Mouse (Mus musculus) thymus, postnatal 0 days (tissue): ENCODE results near the gene Ddx41. TPM values are rescaled to one million over a fixed set of nuclear protein-coding genes. Genes with fewer than 3 reads are reported as not detected.

Source experiments
- DNase-seq: peaks from one replicate; pipeline ENCODE4 v3.0.0-alpha.2; 2015; ENCODE audit warnings: low spot score
- polyA plus RNA-seq: library from polyadenylated mRNA; unstranded; fragments of >200 nt; fragmentation: Nextera tagmentation; extraction: Ambion mirVana; gene quantifications from 2 replicates; pipeline ENCODE4 v1.2.1, GENCODE M21; 2015

The Ddx41 gene
- polyA plus RNA-seq, 1 experiment from 2014 or later = 51.6 TPM

GRCm38 (mm10) chr13:55508531-55508930 lies 27.9 kb downstream of the Ddx41 start:
- no peak for DNase-seq

DNA sequence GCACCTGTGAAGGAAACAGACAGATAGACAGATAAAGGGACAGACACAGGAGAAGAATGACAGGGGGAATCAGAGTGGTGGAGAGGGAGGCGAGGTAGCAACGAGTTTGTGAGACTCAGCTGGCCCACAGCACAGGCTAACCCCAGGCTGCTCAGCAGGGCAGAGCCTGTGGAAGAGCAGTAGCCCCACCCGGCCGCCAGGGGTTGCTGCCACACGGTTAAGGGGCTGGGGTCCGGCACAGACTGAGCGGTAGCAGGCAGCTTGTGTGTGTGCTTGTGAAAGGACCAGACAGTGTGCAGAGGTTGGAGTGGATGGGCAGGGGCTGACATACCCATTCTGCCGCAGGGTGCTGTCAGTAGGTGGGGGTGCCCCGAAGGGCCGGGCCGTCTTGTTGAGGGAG lies 28.6 kb downstream of the Ddx41 start:
- peak; percentile 35 for DNase-seq

GRCm38 (mm10) chr13:55506697-55507096 lies 29.8 kb downstream of the Ddx41 start:
- no peak for DNase-seq

- no peak for DNase-seq
Observed at GRCm38 (mm10) chr13:55505810-55506209, 30.6 kb downstream of the Ddx41 start.

GRCm38 (mm10) chr13:55504390-55504789 lies 32.1 kb downstream of the Ddx41 start:
- DNase-seq = no peak

DNA sequence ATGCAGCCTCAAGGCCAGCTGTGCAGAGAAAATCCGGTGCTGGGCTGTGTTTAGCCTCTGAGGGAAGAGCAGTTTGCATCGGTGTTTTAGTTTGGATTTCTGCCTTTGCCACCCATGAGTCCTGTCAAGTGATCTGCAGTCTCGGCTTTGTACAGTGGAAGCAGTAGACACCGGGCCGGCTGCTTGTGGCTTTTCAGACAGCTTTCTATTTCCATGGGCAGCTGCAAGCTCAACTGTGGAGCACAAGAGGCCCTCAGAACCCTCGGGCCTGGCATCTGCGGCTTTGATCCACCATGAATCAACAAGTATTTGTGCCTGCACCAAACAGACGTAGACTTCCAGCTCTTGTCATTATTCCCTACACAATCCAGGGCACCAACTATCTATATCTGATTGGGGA lies 34.1 kb downstream of the Ddx41 start:
- DNase-seq = no peak

DNA sequence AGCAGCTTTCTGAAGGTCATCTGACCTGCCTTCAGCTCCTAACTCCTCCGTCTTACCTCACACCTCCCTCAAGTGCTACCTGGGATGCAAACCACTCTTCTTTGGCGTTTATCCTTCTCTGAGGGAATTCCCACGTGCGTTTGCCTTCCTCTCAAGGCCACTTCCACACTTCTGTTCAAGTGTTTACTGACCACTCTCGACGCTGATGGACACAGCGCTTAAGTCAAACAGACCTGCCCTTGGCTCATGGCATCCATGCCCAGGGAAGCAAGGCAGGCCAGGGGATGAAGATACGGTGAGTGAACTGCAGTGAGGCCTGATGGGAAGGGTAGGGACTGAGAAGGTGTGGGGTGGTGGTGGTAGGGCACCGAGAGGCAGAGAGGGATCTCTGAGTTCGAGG lies 35.9 kb downstream of the Ddx41 start:
- no peak for DNase-seq

DNA sequence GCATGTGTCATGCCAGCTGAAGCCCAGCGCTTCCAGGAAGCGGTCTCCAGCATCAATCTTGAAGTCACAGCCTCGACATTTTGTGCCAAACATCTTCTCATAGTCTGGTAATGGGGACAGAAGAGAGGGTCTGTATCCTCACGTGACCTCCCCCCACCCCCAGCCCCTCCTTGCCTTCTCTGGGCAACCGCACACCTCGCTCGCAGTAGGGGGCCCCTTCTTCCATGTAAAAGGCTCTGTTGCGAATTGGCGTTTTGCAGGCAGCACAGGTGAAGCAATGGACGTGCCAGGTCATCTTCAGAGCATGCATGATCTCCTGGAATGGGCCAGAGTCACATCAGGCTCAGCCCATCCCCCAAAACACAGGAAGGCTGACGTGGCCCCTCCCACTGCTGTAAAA lies 37.6 kb downstream of the Ddx41 start:
- no peak for DNase-seq

DNA sequence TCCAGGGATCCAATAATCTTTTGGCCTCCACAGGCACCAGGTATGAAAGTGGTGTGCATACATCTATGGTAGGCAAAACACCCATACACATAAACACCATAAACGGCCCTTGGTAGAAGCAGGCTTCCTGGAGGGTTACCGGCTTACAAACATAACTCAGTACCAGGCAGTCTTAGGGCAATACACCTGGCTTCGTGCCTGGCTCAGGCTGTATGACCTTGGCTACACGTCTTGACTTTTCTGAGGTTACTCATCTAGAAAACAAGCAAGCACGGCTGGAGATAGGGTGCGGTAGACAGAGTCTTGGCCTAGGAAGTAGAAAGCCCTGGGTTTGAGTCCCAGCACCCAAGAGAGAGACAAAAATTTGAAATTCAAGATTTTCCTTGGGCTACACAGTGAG lies 39.8 kb downstream of the Ddx41 start:
- DNase-seq = no peak

- no peak for DNase-seq
Observed at GRCm38 (mm10) chr13:55495702-55496101, 40.8 kb downstream of the Ddx41 start.

DNA sequence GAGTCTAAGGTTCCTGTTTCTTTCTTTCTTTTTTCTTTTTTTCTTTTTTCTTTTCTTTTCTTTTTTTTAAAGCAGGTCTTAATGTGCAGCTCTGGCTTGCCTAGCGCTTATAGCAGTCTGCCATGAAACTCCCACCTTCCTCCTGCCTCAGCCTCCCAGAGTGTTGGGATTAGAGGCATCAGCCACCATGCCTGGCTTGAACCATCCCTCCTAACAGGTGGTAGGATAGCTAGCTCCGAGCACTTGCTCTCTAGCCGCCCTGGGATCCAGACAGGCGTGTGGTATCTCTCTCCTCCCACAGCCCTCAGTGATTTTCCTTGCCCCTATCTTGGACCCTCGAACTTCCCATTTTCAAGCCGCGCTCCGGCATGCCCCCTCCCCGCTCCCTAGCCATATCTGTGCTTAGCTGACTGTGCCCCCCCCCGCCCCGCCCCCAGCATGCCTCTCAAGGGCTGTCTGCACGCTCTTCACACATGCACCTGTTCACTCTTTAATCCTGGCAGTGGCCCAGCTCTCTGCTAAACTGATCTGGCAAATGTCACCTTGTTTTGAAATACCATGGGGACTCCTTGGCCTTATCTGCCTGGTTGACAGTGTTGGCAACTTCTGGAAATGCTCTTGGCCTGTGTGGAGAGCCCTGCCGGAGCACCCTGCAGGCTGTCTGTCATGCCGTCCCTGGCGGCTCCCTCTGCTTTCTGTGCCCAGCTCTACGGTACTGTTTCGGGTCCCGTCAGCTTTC lies 41.4 kb downstream of the Ddx41 start:
- DNase-seq = no peak

- no peak for DNase-seq
Observed at GRCm38 (mm10) chr13:55494257-55494656, 42.2 kb downstream of the Ddx41 start.

DNA sequence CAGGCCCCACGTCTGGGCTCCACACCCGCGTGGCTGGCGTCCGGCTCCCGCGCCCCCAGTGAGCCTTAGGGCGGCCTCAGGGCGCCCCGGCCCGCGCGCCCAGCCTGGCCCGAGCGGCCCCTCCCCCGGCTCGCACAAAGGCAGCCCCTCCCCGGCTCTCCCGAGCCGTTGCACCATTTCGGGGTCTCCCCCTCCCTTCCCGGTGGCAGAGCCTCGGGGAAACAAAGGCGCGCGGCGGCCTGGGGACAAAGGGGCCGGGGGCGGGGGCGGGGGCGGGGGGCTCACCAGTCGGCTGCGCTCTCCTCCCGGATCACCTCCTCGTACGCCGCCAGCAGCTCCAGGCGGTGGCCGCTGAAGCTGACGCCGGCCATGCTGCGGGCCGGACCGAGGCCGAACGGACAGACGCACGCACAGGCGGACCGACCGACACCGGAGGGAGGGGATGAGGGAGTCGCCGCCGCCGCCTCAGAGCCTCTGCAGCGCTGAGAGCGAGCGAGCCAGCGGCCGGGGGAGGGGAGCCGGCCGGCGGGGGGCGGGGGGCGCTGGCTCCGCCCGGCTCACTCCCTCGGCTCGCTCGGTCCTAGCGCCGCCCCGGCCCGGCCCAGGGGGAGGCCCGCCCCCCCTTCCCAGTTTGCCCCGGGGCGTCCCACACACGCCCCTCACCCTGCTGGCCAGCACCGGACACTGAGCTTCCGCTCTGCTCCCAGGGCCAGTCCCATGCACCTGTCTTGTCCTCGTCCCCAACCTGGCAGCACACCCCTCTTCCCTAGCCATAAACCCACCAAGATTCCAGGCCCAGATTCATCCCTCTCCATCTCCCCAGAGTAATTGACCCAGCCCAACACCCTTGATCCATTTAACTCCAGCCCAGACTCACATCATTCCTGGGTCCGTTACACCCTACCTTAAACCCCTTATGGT lies 48.6 kb downstream of the Ddx41 start, which contains the start of gene Dbn1:
TSS of gene Dbn1 (minus strand) at position 534 of the 921 bp plus-strand sequence.
- DNase-seq = no peak

- DNase-seq = no peak
Observed at GRCm38 (mm10) chr13:55486916-55487577, 49.4 kb downstream of the Ddx41 start.

DNA sequence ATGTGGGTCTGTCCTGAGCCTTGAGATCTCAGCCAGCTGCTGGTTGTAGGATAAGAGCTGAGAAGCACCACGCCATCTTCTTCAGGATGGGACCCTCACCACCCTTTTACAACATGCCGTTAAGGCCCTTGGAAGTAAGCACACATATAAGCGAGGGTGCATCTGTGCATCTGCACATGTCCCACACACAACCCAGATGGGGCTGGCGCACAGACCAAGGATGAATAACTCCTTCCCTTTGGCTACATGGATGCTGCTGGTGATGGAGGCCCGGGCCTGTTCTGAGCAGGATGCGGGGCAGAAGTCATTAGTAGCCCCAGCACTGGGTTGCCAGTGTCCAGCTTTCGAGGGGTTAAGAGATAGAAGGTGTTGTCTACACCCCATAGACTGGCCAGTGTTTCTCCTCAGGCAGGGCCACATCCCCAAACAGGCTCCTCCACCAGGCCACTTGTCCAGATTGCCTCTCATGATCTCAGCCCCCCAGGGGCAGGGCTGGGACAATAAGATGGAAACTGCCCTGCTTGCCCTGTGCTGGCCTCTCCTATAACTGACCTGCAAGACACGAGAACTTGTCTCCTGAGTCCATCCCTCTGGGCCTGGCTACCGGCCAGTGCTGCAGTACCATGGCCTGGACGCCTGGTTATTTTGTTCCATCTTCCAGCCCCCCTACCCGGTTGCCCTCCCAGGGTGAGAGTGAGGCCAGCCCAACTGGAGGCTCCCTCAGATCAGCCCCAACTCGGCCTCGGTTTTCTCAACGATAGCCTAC lies 50.2 kb downstream of the Ddx41 start:
- no peak for DNase-seq

- DNase-seq = peak; percentile 61
Observed at GRCm38 (mm10) chr13:55484520-55485088, 51.9 kb downstream of the Ddx41 start.

DNA sequence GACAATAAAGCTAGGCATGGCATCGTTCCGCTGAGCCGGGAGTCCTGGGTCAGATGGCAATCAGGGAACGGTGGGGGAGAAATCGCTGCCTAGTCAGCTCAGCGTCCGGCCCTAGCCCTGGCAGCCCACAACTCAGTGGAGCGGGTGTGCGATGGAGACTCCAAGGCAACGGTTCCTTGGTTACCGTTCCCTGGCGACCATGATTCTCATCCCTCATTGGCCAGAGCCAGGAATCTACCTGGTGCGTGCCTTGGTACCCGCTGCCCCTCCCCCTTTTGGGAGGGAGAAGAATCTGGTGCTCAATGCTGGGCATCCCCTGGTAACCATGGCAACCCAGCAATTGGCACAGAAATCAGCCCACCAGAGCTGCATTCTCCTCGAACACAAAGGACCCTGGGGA lies 52.9 kb downstream of the Ddx41 start:
- DNase-seq = no peak

GRCm38 (mm10) chr13:55483071-55483470 lies 53.4 kb downstream of the Ddx41 start:
- DNase-seq = no peak

GRCm38 (mm10) chr13:55482542-55482941 lies 53.9 kb downstream of the Ddx41 start:
- DNase-seq = no peak
